Mouse (Mus musculus) gonadal fat pad, adult 2 months (tissue): ENCODE measurements around the gene Pias3. TPM values are rescaled to one million over a fixed set of nuclear protein-coding genes. Genes with fewer than 3 reads are reported as not detected.
"Not testable (repeated sequence)": the region's sequence is repeated elsewhere in the genome, so short reads cannot be mapped to it uniquely, and the experiment has no call there.

ENCODE experiments used
- DNase-seq: peaks from one replicate; pipeline ENCODE4 v3.0.0-alpha.2; 2012; ENCODE audit warnings: low read depth
- polyA plus RNA-seq: library from polyadenylated mRNA; depleted of rRNA; stranded (reverse); fragments of >200 nt; gene quantifications from 2 replicates; pipeline ENCODE4 v1.2.3, GENCODE M21; 2012

The Pias3 gene
- polyA plus RNA-seq, 1 experiment: 29.1 TPM

DNA sequence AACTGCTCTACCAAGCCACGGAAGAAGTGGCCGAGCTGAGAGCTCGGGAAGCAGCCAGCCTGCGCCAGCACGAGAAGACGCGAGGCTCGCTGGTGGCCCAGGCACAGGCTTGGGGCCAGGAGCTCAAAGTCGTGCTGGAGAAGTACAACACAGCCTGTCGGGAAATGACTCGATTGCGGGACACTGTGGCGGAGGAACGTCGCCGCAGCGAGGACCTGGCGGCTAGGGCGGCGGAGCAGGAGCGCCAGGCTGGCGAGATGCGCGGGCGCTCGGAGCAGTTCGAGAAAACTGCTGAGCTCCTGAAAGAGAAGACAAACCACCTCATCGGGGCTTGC, 11.4 kb upstream of the Pias3 start:
- no peak for DNase-seq

DNA sequence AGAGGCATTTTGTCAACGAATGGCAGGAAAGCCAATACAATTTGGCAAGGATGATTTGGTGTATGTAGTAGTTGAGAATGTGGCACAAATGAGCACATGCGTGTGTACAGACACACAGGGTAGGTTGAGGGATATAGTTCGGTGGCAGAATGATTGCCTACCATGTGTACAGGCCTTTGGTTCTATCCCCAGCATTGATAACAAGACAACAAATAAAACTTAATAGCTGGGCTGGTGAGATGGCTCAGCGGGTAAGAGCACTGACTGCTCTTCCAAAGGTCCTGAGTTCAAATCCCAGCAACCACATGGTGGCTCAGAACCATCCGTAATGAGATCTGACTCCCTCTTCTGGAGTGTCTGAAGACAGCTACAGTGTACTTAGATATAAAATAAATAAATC, 10.1 kb upstream of the Pias3 start:
- DNase-seq: not testable (repeated sequence)

DNA sequence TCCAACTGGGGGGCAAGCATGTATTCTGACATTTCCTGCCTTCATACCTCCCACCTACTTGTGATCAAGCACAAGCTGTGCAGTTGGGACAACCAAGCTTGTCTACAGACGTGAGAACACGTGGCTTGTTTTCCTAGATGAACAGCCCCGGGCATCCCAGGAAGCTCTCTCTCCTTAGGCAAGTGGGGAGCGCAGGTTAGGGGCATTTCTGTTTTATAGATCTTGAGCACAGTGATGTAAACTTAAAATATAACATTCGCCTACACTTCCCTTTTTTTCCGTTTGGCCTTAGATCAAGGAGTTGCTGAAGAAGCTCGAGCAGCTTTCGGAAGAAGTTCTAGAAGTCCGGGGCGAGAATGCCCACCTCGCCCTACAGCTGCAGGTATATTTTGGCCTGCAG, 7.3 kb upstream of the Pias3 start:
- no peak for DNase-seq

DNA sequence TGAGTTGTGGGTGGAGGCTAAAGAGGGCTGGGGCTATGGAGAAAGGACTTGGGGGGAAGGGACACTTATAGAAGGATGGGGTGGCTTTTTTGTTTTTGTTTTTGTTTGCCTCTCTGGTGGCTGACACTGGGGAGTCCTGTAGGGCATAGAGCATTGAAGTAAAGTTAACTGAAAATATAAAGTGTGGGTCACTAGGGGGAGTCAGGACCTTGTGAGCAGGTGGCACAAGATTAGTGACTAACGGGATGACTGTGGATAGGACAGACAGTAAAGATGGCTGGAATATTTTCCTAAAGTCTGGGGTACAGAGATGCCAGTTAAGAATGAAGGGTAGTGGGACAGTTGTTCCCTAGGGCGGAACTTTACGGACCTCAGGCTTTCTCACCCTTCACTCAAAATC, 5.9 kb upstream of the Pias3 start:
- no peak for DNase-seq

DNA sequence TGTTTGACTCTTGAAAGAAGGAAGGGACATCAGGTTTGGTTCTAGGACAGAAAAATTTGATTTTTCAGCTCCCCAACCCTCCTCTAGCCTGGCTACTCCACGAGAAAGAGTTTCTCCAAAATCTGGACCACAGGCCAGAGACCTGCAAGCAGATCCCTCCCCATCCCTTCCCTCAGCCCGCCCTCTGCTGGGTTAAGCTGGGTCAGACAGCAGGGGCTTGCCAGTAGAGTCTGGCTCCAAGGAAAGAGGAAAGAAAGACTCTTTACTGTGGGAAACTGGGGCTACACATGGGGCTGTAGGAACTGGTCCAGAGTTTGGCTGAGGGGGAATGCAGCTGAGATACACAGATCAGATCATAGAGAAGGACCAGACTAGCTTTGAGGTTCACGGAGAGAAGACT, 3.7 kb upstream of the Pias3 start:
- DNase-seq: no peak

DNA sequence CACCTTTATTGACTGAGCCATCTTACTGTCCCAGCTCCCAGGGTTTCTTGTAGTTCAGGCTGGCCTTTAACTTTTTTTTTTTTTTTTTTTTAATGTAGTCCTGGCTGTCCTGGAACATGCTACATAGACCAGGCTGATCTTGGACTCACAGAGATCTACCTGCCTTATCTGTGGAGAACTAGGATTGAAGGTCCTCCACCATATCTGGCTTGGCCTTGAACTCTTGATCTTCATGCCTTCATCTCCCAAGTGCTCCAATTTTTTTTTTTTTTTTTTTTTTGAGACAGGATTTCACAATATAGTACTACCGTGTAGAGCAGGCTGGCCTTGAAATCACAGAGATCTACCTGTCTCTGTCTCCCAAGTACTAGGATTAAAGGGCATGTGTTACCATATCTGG, 2.6 kb upstream of the Pias3 start:
- DNase-seq: no peak

DNA sequence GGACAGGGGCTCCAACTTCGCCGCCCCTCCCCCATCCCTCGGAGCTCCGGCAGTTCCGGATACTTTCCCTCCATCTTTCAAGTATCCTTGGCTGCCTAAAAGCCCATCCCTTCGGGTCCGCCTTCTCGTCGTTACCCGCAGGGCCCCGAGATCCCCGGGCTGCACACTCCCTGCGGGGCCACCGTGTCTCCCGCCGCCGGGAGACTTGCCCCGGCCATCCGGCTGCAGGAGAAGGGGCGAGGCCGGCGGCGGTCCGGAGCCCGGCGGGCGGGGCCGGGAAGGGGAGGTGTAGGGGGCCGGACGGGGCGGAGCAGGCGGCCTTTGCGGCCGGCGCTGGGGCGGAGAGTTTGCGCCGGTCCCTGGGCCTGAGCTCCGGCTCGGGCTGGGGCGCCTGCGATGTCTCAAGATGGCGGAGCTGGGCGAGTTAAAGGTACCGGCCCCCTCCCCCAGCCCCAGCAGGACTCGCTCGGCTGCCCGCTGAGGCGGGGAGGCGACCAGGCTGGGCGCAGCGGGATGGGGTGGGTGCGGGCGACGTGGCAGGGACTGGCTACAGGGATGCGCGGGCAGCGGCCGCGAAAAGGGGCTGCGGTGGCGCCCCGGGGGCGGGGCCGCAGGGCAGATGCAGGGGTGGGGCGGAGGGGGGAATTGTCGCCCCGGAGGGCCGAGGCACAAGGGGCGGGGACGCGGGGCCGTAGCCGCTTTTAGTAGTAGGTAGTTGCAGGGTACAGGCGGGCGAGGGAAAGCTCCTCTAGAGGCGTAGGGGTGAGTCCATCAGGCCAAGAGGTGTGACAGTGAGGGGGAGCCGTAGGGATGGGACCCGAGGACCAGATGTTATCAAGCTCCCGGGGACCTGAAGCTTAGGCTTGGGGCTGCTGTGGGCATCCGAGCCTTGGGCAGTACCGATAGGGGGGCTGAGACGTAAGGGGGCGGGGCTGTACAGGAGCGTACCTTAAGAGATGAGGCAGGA, 865 bp downstream of the Pias3 start:
- DNase-seq: no peak

DNA sequence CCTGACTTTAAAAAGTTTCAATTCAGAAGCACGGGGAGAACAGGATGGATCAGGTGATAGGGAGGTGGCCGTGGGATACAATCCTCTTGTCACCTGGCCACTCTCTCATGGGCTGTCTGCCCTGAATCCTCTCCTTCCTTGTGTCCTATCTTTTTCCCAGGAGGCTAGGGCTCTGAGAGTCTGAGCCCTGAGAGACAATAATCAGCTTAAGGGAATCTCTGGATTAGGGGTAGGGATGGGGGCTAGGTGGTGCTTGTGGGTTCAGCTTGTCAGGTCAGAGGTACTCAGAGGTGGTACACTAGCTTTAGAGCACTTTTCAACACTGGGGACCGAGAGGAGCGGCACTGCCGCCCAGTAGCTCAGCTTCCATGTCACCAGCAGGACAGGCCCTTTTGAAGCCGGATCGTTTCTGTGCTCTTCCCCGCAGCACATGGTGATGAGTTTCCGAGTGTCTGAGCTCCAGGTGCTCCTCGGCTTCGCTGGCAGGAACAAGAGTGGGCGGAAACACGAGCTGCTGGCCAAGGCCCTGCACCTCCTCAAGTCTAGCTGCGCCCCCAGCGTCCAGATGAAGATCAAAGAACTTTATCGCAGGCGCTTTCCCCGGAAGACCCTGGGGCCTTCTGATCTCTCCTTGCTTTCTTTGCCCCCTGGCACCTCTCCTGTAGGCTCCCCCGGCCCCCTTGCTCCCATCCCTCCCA, 3.0 kb downstream of the Pias3 start:
- DNase-seq: no peak

DNA sequence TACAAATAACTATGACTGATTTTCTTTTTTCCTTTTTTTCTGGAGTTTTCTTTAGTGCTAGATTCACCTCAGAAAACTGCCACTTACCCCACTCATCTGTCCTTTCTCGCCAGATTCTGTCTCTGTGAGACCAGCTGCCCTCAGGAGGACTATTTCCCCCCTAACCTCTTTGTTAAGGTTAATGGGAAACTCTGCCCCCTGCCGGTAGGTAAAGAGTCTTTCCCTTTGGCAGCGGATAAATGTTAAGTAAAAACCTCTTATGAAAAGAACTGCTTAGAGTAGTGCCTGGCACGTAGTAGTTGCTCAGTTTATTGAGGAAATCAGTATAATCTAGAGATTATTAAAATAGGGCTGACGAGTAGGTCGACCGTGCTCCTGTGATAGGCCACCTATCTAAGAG, 4.2 kb downstream of the Pias3 start:
- no peak for DNase-seq

DNA sequence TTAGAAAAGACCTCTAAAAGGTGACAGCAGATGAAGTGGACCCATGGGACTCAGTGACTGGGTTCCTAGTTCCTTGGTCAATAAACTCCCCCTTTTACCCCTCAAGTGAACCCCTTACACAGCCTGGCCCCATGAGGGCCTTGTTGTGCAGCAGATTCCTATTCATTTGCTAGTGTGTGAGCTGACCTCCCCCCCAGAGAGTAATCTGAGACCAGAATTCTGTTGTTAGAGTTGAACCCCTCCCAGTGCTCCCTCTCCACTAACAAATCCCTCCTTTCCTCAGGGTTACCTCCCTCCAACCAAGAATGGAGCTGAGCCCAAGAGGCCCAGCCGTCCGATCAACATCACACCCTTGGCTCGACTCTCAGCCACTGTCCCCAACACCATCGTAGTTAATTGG, 4.8 kb downstream of the Pias3 start:
- DNase-seq: no peak

DNA sequence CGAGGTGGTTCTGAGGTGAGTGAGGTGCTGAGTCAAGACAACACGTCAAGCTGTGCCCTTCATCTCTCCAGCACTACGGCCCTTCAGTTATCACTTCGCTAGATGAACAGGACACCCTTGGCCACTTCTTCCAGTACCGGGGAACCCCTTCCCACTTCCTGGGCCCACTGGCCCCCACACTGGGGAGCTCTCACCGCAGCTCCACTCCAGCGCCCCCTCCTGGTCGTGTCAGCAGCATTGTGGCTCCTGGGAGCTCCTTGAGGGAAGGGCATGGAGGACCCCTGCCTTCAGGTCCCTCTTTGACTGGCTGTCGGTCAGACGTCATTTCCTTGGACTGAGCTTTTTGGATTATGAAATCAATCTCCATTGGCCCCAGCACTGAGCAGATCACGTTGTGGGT, 8.6 kb downstream of the Pias3 start:
- DNase-seq: no peak

DNA sequence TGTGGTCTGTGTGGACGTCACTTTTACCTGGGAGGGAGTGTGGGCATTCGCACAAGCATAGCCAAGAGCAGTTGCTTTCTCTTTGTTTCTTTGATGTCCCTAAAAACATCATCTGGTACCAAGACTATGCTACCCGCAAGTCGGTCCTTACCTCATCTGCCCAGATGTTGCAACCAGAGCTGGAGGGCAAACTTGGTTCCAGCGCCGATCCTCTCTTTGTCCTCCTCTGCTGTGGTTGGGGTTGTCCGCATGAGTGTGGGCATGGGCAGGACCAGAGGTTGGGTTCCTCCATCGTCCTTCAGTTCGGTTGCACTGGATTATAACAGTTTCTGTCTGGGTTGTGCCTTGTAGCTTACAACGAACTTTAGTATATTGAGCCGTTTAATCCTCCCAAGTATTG, 10.0 kb downstream of the Pias3 start:
- no peak for DNase-seq

DNA sequence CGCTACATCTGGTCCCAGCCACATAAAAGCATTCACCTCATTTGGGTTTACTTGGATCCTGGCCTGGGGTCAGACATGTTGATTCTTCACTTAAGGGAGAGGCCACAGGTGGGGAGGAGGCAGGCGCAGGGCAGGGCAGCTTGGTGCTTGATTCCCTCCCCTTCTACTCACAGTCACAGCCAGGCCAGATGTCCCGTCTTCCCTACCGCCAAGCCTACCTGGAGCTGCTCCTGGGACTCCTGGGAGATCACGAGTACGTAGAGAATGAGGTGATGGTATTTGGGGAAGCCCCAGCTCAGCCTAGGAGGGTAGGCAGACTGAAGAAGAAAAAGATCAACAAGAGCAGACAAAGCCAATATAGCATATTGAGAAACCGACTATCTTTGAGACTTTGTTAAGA, 10.8 kb downstream of the Pias3 start:
- DNase-seq: no peak

DNA sequence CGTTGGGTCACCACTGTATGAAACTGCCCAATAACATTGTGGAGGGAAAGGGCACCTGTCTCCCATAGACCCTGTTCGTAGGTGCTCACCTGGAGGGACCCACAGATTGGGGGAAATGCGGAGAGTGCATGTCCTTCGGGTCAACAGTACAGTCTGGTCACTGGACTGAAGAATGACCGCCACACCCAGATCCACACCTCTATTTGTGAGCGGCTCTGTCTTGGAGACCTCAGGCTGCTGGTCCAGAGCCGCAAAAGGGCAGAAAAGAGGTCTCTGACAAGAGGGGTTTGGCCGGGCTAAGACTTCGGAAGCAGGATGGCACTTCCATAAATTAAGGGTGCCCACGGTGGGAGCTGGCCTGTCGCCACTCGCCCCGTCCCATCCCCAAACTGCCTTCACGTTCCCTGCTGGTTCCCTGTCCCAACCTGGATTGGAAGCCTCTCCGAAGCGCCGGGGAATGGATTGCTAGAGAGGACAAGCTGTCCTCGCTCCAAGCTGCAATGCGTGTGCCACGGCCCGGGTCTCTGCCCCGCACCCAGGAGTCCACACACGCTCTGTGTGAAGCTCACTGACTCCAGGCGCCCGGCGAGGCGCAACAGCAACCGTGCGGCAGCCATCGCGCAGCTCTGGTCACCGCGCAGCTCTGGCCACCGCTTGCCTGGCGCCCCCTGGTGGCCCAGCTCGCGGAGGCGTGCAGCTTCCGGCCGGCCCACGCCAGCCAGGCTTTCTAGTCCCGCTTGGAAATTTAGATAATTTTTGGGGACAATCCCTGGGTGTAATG, 11.9 kb downstream of the Pias3 start, which contains the start of gene Nudt17:
Nudt17 (minus strand) TSS at position 660 of the 781 bp plus-strand sequence.
- no peak for DNase-seq

DNA sequence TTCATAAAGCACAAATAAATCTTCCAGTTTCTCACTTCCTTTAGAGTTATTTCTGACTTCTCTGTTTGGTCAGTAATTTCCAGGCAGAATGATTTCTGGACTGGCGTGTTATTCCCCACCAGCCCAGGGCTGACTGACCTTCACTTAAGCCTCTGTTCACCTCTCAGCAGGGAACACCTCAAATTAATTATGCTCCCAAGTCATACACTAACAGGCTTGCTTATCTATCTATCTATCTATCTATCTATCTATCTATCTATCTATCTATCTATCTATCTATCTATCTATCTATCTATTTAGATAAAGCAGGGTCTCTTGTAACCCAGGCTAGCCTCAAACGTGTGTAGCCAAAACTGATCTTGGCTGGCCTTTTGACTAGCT, 12.5 kb downstream of the Pias3 start:
- DNase-seq: no peak

DNA sequence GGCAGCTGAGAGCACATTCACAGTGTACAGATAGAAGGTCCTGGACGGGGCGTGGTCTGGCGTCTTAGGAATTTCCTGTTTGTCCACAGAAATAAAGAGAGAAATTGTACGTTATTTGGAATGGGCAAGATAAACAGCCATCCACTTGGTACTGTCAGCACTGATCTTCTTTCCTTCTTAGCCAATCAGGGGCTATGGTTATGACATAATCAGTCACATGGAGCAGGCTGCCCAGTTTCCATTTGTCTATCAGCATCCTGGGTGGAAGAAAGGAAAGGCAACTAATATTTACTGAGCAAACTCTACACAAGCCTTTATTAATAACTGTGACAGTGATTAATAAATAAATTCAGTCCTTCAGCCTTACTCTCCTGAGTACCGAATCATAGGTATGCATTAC, 18.1 kb downstream of the Pias3 start:
- no peak for DNase-seq

DNA sequence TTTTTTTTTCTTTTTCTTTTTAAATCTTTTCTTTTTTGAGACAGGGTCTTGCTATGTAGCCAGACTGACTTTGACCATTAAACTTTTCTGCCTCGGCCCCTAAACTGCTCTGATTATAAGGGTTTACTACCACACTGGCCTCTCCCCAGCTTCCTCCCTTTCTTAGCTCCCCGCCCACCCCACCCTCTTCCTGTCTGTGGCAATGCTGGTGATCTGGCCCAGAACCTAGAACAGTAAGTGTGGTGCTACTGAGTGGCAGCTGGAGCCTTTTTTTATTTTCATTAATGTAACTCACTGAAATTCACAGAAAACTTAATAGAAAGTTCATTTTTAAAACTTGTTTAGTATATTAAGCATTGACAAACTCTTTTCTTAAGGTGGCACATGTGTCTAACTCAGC, 19.7 kb downstream of the Pias3 start:
- no peak for DNase-seq

DNA sequence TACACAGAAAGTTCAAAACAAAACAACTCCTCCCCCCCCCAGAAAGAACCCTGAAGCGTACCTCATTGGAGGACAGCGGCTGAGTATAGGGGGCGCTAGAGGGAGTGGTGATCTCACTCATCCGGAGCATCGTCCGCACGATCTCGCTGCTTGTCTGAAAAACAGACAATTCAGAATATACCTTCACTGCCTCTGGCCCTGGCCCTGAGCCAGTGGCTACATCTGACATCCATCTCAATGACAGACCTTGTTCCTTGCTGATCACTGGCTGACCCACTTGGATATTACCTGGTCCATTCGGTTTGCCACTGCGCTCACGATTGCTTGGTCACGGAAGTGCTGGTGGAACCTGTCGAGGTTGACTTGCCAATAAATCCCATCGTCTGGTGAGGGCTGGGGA, 23.0 kb downstream of the Pias3 start:
- DNase-seq: no peak

DNA sequence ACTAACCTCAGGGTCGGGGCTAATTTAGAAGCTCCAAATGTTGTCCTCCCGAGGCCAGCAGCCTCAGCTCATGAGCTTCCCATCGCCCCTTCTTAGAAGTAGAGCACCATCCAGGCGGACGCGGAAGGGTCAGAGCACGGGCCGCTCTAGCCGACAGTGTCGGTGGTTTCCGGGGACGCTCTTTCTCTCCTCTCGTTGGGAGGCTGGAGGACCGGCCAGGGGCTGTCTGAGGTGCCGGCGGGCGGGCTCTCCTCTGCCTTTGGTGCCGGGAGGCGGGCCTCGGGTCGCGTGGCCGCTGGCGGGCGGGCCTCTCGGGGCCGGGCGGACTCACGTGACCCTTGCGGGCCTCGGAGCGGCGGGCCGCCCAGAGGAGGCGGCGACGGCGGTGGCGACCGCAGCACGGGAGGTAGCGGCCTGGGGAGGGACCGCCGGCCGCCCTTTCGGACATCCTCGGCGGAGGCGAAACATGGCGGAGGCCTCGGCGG, 31.2 kb downstream of the Pias3 start, which contains the start of the genes Polr3c and Rnf115:
Polr3c (minus strand) TSS at position 286 of the 485 bp plus-strand sequence.
Rnf115 (plus strand) TSS at position 322 of the 485 bp plus-strand sequence.
- DNase-seq: no peak

DNA sequence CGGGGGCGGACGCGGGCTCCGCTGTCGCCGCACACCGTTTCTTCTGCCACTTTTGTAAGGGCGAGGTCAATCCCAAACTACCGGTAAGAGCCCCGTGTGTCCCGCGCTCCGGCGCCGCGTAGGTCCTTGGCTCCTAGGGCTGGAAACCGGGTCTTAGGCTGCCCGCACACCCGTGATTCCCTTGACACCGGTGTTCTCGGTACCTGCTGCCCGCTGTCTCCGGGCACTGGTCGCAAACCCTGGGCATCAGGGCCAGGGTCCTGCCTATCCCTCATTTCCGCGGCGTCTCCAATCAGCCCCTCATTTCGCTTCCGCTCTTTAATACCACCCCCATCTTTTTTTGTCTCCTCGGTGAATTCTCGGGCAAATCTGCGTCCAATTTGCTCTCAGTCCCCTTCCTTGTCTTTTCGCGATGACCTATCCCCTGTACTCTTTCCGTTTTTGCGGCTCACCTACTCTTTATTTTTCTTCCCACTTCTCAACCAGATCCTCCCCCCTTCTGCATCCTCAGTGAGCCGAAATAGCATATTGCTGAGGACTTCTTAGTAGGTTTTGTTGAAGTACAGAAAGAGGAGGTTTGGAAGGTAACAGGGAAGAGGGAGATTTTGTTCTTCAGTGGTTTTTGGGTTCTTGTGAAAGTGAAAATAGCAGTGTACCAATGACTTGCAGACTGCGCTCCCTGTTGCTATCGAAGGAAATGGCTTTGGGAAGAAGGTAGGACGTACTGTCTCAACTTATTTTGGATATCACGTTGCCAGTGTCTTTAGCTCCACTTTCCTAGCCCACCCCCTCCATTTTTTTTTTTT, 31.8 kb downstream of the Pias3 start:
- no peak for DNase-seq
